Mouse (Mus musculus) heart, postnatal 25 days (tissue): ENCODE data around the gene Olfr56. TPM values are rescaled to one million over a fixed set of nuclear protein-coding genes. Genes with fewer than 3 reads are reported as not detected.
"Not testable (repeated sequence)": the region's sequence is repeated elsewhere in the genome, so short reads cannot be mapped to it uniquely, and the experiment has no call there.

Experiments used
- DNase-seq: peaks from one replicate; pipeline ENCODE4 v3.0.0; 2022; ENCODE audit warnings: low spot score
- intact Hi-C: fragments of 180-260 bp; cut with DNase I; formaldehyde crosslinking; loops from one replicate; pipeline ENCODE4 v1.15.1; 2025
- total RNA-seq, 2 experiments: library from RNA; stranded (reverse); gene quantifications; 2 replicates each; pipeline ENCODE4 v1.2.3; 2021

Gene Olfr56
- total RNA-seq, 2 experiments from 2014 or later, result not detected

- DNase-seq, intact Hi-C loops: not testable (repeated sequence)
These were observed 72.6 kb downstream of the Olfr56 start, which contains the start of gene 9930111J21Rik2 for GRCm38 (mm10) chr11:49051093-49051891. Gene 9930111J21Rik2 (minus strand): TSS chr11:49051242.

DNA sequence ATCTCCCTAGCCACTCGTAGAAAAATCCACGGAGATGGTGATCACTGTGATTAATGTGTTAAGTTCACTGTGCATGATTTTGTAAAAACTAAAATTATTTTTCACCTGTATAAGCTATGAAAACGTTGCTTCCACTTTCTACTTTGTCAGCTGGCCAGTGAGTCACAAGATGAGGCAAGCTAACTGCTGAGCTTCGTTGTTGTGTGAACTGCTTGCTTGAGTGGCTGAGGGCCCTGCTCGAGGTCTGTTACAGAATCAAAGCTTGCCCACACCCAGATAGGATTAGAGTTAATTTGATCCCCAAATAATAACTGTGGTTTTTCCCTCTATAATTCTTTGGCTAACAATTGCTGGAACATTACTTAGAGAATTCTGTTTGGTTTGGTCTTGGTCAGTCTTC lies 73.2 kb downstream of the Olfr56 start:
- DNase-seq, intact Hi-C loops: not testable (repeated sequence)

- intact Hi-C loops, DNase-seq: not testable (repeated sequence)
These were observed 81.4 kb downstream of the Olfr56 start for GRCm38 (mm10) chr11:49060061-49060460.

DNA sequence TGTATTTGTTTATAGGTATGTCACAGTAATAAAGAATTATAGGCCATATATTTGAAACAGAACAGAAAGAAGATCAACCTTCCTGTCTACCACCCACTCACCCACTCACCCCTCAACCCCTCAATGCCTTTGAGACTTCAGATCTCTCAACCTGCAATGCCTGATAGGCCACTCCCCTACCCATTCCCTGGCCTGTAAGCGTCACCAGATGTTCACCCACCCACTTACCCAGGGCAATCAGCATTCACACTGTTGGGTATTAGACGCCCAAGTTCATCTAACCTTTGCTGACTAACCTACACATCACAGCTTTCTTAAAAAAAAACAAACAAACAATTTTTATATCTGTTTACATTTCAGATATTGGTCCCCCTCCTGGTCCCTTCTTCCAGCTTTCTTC lies 83.2 kb downstream of the Olfr56 start:
- DNase-seq, intact Hi-C loops: not testable (repeated sequence)

GRCm38 (mm10) chr11:49063713-49064469 lies 85.2 kb downstream of the Olfr56 start, which contains the start of gene Tgtp2:
Gene Tgtp2 (minus strand): TSS chr11:49064206.
- intact Hi-C loops, DNase-seq: not testable (repeated sequence)

DNA sequence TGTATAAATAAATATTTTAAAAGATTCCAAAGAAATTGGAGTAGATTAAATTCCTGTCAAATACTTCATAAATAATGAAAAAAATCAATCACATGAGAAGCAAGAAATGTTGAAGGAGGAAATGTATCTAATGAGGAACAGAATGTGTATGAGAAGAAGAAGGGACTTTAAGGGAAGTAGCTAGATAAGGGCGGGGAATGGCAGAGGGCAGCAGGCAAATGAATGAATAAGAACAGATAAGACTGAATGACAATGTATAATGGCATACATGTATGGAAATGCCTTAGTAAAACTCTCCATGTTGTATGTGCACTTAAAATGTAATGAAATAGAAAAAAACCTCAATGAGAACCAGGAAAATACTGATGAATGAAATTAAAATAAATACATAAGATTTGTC lies 89.7 kb downstream of the Olfr56 start:
- no peak for DNase-seq
- intact Hi-C loops, result no loop called here

DNA sequence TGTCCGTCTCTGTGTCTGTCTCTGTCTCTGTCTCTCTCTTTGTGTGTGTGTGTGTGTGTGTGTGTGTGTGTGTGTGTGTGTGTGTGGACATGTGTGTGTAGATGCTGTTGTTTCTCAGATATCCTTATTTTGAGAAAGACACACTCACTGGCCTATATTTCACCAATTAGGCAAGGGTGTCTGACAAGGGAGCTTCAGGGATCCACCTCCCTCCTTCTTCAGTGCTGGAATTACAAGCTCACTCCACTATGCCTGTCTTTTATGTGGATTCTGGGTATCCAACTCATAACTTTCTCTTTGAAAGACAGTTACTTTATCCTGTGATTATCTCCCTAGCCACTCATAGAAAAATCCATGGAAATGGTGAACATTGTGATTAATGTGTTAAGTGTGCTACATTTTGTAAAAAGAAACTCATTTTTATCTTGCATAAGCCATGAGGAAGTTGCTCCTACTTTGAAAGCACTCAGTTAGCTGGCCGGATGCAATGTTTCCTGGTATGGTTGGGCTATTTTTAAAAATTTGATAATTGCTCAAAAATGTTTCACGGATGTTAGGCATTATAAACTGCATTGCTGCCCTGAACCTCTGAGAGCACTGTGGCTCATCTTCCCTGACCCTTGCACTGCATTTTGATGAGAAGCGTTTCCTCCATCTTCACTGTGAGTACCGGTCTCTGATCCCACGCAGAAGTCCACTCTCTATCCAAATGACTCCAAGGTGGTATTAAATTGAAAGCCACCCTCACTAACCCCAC lies 97.5 kb downstream of the Olfr56 start, which contains the start of gene Ifi47:
Gene Ifi47, plus strand, starts transcription at position 587 of the 757 bp plus-strand sequence.
- DNase-seq, intact Hi-C loops: not testable (repeated sequence)

DNA sequence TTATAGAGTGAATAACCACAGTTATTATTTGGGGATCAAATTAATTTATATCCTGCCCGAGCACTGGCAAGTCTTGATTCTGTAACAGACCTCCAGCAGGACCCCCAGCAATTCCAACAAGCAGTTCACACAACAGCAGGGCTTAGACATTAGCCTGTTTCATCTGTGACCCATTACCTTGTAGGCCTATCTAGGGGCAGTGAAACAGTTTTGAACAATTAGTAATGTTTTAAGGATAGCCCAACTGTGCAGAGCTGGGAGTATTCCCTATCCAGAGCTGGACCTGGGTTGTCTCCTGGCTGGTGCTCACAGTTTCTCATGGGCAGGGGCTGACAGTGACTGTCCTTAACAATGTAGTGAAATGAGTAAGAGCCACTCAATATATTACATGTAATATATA lies 98.3 kb downstream of the Olfr56 start:
- intact Hi-C loops, result no loop called here
- no peak for DNase-seq

DNA sequence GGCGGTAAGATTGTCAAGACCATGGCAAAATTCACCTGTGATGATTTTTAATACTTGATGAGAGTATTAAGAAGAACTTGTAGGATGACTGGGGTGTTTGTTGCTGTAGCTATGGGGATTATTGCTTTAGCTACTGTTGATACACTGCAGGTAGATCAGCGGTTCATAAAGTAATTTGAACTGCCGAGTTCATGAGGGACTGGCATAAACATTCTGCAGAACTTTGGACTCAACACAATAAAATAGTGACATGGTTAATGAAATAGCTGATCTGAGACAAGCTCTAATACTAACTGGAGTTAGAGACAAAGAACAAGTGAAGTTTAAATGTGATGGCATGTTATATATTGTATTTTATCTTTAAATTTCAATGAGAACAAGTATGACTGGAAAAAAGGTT lies 100.0 kb downstream of the Olfr56 start:
- no peak for DNase-seq
- intact Hi-C loops, result loop anchor here (1.0 kb wide), 1 partner anchor 156 kb away; no protein-coding TSS in a partner anchor

DNA sequence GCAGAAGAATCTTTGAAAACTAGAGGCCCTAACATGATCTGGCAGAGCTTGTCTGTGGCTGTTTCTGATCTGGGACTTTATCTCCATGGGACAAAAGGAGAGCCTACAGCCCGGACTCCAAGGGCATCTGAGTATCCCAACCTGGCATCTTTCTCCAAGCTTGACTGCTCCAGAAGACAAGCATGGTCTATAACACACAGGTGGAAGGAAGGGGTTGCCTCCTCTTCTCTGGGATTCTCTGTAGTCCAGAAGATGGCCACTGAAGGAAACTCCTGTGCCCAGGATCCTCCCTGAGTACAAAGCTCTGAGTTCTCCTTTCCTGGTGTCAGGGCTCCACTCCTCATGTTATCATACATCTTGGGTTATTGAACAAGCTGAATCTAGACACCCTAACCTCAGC lies 101.9 kb downstream of the Olfr56 start:
- intact Hi-C loops, result no loop called here
- DNase-seq, result no peak

DNA sequence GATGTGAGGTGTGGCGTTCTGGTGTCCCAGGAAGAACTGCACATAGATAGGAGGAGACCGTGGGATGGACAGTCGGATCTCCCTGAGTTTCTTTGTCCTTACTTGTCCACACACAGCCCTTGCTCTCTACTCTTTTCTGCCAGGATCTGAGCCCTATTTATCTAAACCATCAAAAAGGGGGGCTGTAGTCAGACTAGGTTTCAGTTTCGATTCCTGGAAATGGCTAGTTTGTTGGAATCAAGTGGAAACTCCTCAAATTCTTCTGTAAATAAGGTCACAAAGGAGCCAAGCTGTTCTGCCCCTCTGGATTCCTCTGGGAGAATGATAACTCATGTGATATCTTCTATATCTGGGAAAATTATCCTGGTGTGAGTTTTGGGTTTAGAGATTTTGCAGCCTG lies 102.7 kb downstream of the Olfr56 start:
- no peak for DNase-seq
- intact Hi-C loops, result no loop called here

DNA sequence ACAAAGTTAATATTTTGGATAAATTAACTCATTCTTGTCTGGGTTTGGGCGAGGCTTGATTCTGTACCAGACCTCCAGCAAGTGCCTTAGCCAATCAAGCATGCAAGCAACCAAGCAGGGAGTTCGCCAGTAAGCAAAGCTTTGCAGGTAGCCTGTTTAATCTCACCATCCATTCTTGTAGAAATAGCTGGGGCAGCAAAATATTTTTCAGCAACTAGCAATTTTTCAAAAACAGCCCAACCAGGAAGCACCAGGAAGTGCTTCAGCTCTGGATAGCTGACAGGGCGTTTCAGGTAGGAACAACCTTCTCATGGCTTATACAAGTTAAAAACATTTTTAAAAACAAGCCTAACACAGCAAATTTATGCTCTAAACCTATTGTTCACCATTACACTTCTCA lies 103.2 kb downstream of the Olfr56 start:
- DNase-seq, result no peak
- intact Hi-C loops, result no loop called here

DNA sequence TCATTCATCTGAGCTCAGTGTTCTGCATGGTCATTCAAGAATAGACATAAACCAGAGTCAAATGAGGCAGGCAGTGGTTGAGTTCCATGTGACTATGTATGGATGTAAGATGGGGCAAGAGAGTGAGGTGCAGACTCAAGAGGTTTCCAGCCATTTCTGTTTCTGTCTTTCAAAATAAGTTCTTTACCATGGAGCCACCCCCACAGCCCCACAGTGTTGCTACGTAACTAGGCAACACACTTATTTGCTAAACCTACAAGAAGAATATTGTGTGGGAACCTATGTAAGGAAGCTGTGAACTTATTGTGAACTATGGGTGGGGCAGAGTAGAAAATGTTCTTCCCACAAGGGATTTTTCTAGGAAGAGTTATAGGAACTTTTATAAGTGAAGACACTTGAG lies 104.5 kb downstream of the Olfr56 start:
- intact Hi-C loops, result no loop called here
- DNase-seq, result no peak

GRCm38 (mm10) chr11:49083808-49084207 lies 105.1 kb downstream of the Olfr56 start:
- no peak for DNase-seq
- intact Hi-C loops, result no loop called here

DNA sequence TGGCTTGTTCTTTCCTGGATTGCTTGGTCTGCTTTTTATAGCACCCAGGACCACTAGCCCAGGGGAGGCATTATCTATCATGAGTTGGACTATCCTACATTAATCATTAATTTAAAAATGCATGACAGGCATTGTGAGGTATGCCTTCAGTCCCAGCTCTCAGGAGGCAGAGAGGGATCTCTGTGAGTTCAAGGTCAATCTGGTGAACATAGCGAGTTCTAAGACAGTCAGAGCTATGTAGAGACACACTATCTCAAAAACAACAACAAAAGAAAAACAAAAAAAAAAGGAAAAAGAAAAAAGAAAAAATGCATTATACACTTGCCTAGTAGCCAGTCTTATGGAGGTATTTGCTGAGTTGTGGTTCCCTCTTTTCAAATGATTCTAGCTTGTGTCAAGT lies 105.7 kb downstream of the Olfr56 start:
- no peak for DNase-seq
- intact Hi-C loops, result no loop called here

DNA sequence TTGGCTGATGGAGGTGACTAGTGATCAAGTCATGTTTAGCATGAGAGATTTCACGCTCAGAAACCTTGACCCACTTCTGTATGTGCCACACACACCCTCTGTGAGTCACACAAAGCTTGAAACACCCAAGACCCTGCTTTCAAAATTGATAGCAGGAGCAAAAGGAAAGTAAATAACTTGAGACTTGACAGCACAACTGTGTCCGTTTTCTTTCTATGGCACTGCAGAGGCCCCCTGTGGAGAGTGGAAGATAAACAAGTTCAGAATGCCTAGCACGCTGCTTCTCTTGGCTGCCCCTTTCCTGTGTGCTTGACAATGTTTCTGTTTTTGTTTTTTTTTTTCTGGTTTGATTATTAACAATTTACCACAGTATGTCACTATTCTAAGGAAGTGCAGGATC lies 106.2 kb downstream of the Olfr56 start:
- intact Hi-C loops, result loop anchor here (5.0 kb wide), 1 partner anchor 213 kb away; the partner anchor contains the start of gene Irgm1
- DNase-seq, result no peak

GRCm38 (mm10) chr11:49086858-49087361 lies 108.2 kb downstream of the Olfr56 start:
- no peak for DNase-seq
- intact Hi-C loops, result loop anchor here (5.0 kb wide), 1 partner anchor 215 kb away; the partner anchor contains the start of gene Irgm1

DNA sequence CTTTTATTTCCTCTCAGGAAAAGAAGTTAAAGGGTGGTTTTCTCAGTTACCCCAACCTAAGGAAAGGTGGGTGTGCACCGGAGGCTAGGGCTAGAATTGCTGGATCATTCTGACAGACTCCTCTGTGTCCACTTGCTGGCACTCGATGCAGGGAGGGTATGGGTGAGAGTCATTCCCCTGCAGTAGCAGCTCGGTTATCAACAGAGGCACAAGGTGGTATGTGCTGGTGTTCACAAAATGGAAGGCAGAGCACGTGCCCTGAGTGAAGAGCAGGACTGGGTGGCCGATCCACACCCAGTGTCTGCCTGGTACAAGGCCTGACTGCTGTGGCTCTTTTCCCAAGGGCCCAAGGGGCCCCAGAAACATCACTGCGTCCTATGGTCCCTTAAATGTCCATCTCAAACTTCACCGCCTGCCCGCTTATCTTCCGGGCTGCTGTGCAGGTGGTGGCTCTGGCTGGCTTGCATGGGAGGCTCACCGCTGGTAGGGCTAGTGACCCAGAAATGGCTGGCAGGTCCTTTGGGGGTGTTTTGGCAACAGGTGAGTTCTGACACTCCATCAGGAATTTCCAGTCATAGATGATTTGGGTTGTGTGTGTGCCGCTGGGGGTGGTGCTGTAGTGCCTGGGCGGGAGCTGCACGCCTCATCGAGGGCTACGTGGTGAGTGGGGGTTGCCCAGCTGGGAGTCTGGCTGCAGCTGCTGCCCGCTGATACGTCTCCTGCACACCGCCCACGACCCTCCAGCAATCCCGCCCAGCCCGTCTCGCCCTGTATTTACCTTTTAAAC lies 109.3 kb downstream of the Olfr56 start:
- intact Hi-C loops, result loop anchor here (5.0 kb wide), 1 partner anchor 216 kb away; the partner anchor contains the start of gene Irgm1
- no peak for DNase-seq
